10 mouse cellular contexts compared by ENCODE assay signal in genomic region chr12:111353008-111353407, GRCm38 (mm10). TPM values are rescaled to one million over a fixed set of nuclear protein-coding genes. Genes with fewer than 3 reads are reported as not detected.
DNase-seq lines count a peak whose midpoint lies in the region; ATAC-seq and TF ChIP-seq lines count a peak whose summit lies in the region.
"Had no signal": no experiment of that assay in that cellular context is flagged by ENCODE, and none has a peak within 500 bp of the region (broad histone marks: within the 10 kb centered on the region; RNA-seq: fewer than 3 reads in every experiment).

No protein-coding gene starts in this region.

- no peak for TF ChIP-seq CTCF in layer of hippocampus, adult 2 months (conservative IDR thresholded peaks at IDR 0.05)

- peaks cover 35% of the 10 kb centered on the region for H3K4me1 ChIP-seq in forebrain, embryonic 12.5 days
- H3K4me1 ChIP-seq in forebrain, embryonic 15.5 days = peaks cover 48% of the 10 kb centered on the region
- H3K4me1 ChIP-seq in midbrain, embryonic 14.5 days (ENCODE audit: control insufficient read depth, insufficient read depth, low read length) = peaks cover 24% of the 10 kb centered on the region

- H3K9me3 ChIP-seq in forebrain, embryonic 12.5 days = no peaks in the 10 kb centered on the region
- H3K9me3 ChIP-seq in forebrain, embryonic 15.5 days = no peaks in the 10 kb centered on the region
- no peaks in the 10 kb centered on the region for H3K9me3 ChIP-seq in midbrain, embryonic 14.5 days (ENCODE audit: control insufficient read depth, low read length)

- H3K9ac ChIP-seq in forebrain, embryonic 12.5 days = no peak overlapping the region
- H3K9ac ChIP-seq in forebrain, embryonic 15.5 days (replicated peaks) = no peak overlapping the region
- H3K9ac ChIP-seq in midbrain, embryonic 14.5 days (replicated peaks; ENCODE audit: low read length) = no peak overlapping the region
- H3K9ac ChIP-seq: liver, embryonic 14.5 days had no signal

- H3K4me2 ChIP-seq in forebrain, embryonic 12.5 days = no peak overlapping the region
- H3K4me2 ChIP-seq in forebrain, embryonic 15.5 days (replicated peaks) = no peak overlapping the region
- H3K4me2 ChIP-seq in midbrain, embryonic 14.5 days (ENCODE audit: low read length) = peak overlapping the region; percentile 27

- no peak for ATAC-seq in forebrain, embryonic 12.5 days (ENCODE audit: low FRiP score)
- no peak for ATAC-seq in forebrain, embryonic 15.5 days (replicated peaks)
- no peak for ATAC-seq in midbrain, embryonic 14.5 days (ENCODE audit: low FRiP score, low TSS enrichment)
- ATAC-seq in megakaryocyte progenitor cell, adult 5-6 weeks (replicated peaks; ENCODE audit: poor library complexity) = no peak

- H3K4me3 ChIP-seq in layer of hippocampus, adult 2 months = no peak overlapping the region
- H3K4me3 ChIP-seq in forebrain, embryonic 12.5 days (replicated peaks) = no peak overlapping the region
- no peak overlapping the region for H3K4me3 ChIP-seq in forebrain, embryonic 15.5 days
- no peak overlapping the region for H3K4me3 ChIP-seq in midbrain, embryonic 14.5 days (replicated peaks; ENCODE audit: low read depth, low read length)

- no peak for DNase-seq in layer of hippocampus, adult 2 months (ENCODE audit: low spot score in 2 of 2)
- no peak for DNase-seq in layer of hippocampus, adult 18-20 months (ENCODE audit: low spot score in 2 of 2)
- no peak for DNase-seq in midbrain, embryonic 14.5 days
- DNase-seq in embryo, embryonic 11 days = no peak

- 90% methylated on average over 11 of the region's 11 CpGs for WGBS in forebrain, embryonic 12.5 days
- 91% methylated on average over 11 of the region's 11 CpGs for WGBS in forebrain, embryonic 15.5 days
- 88% methylated on average over 11 of the region's 11 CpGs for WGBS in midbrain, embryonic 14.5 days

- no peaks in the 10 kb centered on the region for H3K36me3 ChIP-seq in forebrain, embryonic 12.5 days (replicated peaks)
- H3K36me3 ChIP-seq in forebrain, embryonic 15.5 days = no peaks in the 10 kb centered on the region
- H3K36me3 ChIP-seq in midbrain, embryonic 14.5 days (ENCODE audit: control insufficient read depth, insufficient read depth, low read length) = 0 out of 2 replicates have a peak, but pooled peaks cover 3% of the 10 kb centered on the region

- no peaks in the 10 kb centered on the region for H3K27me3 ChIP-seq in forebrain, embryonic 12.5 days
- no peaks in the 10 kb centered on the region for H3K27me3 ChIP-seq in forebrain, embryonic 15.5 days
- no peaks in the 10 kb centered on the region for H3K27me3 ChIP-seq in midbrain, embryonic 14.5 days (ENCODE audit: control insufficient read depth, insufficient read depth, low read length)

- peak overlapping the region; percentile 65; the same call in 1 of the 2 replicates for H3K27ac ChIP-seq in layer of hippocampus, adult 2 months
- H3K27ac ChIP-seq in forebrain, embryonic 12.5 days = 0 out of 2 replicates have a peak overlapping the region, but pooled peaks have one; percentile 2
- peak overlapping the region; percentile 15; the same call in 1 of the 2 replicates for H3K27ac ChIP-seq in forebrain, embryonic 15.5 days (replicated peaks)
- H3K27ac ChIP-seq in midbrain, embryonic 14.5 days (replicated peaks; ENCODE audit: low read depth, low read length) = peak overlapping the region; percentile 75
- H3K27ac ChIP-seq: liver, embryonic 14.5 days had no signal

RNA-seq across cellular contexts. Expression of gene Cdc42bpb, which starts 24.5 kb away (rescaled TPM):
- total RNA-seq in layer of hippocampus, adult 2 months (2021) = 100 to 1,000 TPM; 113 to 122 TPM
- 100 to 1,000 TPM; 119 to 124 TPM for total RNA-seq in layer of hippocampus, adult 18-20 months (2021)
- 38.9 and 41.6 TPM in 2 replicates for polyA plus RNA-seq in forebrain, embryonic 12.5 days (2016; fragmentation: Nextera tagmentation; extraction: Ambion mirVana)
- polyA plus RNA-seq in forebrain, embryonic 15.5 days (2015; fragmentation: Nextera tagmentation; extraction: Ambion mirVana) = 33.9 and 35.5 TPM in 2 replicates
- polyA plus RNA-seq in midbrain, embryonic 14.5 days (2014; fragmentation: Nextera tagmentation; extraction: Ambion mirVana) = 47.8 and 54.6 TPM in 2 replicates
- 1.5 and 5.4 TPM in 2 replicates for total RNA-seq in megakaryocyte progenitor cell, adult 5-6 weeks (2015)
- 2.9 and 5.2 TPM in 2 replicates for total RNA-seq in megakaryocyte progenitor cell, adult 5-6 weeks (2017)

RNA-seq across cellular contexts. Expression of gene Lbhd2, which starts 53.6 kb away (rescaled TPM):
- total RNA-seq in layer of hippocampus, adult 2 months (2021) = 1 to 10 TPM; 1.2 to 1.4 TPM
- 1 to 10 TPM in 1 of 2 experiments, under 1 TPM in 1; 0.53 to 1.2 TPM for total RNA-seq in layer of hippocampus, adult 18-20 months (2021)
- 0.51 and 0.63 TPM in 2 replicates for polyA plus RNA-seq in forebrain, embryonic 12.5 days (2016; fragmentation: Nextera tagmentation; extraction: Ambion mirVana)
- polyA plus RNA-seq in forebrain, embryonic 15.5 days (2015; fragmentation: Nextera tagmentation; extraction: Ambion mirVana) = 1.6 and 2.2 TPM in 2 replicates
- polyA plus RNA-seq in midbrain, embryonic 14.5 days (2014; fragmentation: Nextera tagmentation; extraction: Ambion mirVana) = 2.0 and 3.3 TPM in 2 replicates
- 0.30 TPM in 1 of 2 replicates, not detected in the other for total RNA-seq in megakaryocyte progenitor cell, adult 5-6 weeks (2015)
- total RNA-seq in megakaryocyte progenitor cell, adult 5-6 weeks (2017) = not detected in 2 replicates
- total RNA-seq: common myeloid progenitor, adult 5-6 weeks had no signal
- polyA plus RNA-seq: gonadal fat pad, adult 2 months had no signal

Comparison
In these comparisons a context has a peak if more than half of its experiments do, and no peak if none do; other contexts are left out.
1. H3K27ac ChIP-seq: peak in every context shown above with its lines; median percentile 75 in midbrain, embryonic 14.5 days; 65 in layer of hippocampus, adult 2 months; 15 in forebrain, embryonic 15.5 days; 2 in forebrain, embryonic 12.5 days.
2. RNA of gene Cdc42bpb, which starts 24.5 kb away (total RNA-seq): 119 to 124 TPM in layer of hippocampus, adult 18-20 months and 113 to 122 TPM in layer of hippocampus, adult 2 months; 1.5 to 5.4 TPM in megakaryocyte progenitor cell, adult 5-6 weeks; every median in the first group is over 10 times any median in the second.